In the genomic region with DNA sequence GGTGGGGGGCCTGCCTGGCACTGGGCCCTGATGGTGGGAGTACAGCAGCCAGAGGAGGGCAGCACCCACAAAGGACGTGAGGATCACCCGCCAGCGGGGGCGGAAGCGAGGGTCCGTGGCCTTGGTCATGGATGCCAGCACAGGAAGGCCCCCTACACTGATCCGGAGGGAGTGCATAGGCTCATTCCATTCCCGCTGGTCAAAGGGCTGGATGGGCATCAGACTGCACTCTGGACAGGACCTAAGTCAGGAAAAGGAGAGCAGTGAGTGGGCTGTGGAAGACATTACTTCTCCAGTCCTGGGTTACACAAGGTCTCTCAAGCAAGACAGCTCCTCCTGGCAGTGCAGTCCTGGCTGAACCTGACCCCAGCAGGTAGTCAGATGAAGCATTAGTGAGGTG, we compare ENCODE assay signal across 28 mouse cellular contexts. TPM values are rescaled to one million over a fixed set of nuclear protein-coding genes. Genes with fewer than 3 reads are reported as not detected.
DNase-seq lines count a peak whose midpoint lies in the region; ATAC-seq and TF ChIP-seq lines count a peak whose summit lies in the region.
"Had no signal": no experiment of that assay in that cellular context is flagged by ENCODE, and none has a peak within 500 bp of the region (broad histone marks: within the 10 kb centered on the region; RNA-seq: fewer than 3 reads in every experiment).

No protein-coding gene starts in this region.

- no peak overlapping the region for H3K27ac ChIP-seq in midbrain, postnatal 0 days (ENCODE audit: low read depth, low read length)
- no peak overlapping the region for H3K27ac ChIP-seq in midbrain, embryonic 15.5 days
- peak overlapping the region; percentile 58 for H3K27ac ChIP-seq in stomach, postnatal 0 days (replicated peaks)
- no peak overlapping the region for H3K27ac ChIP-seq in forebrain, embryonic 12.5 days
- no peak overlapping the region for H3K27ac ChIP-seq in forebrain, embryonic 10.5 days
- H3K27ac ChIP-seq: forebrain, embryonic 15.5 days; heart, embryonic 13.5 days; limb, embryonic 13.5 days; liver, embryonic 13.5 days; lung, embryonic 15.5 days; neural tube, embryonic 13.5 days had no signal

- no peaks in the 10 kb centered on the region for H3K9me3 ChIP-seq in midbrain, postnatal 0 days (ENCODE audit: low read length)
- H3K9me3 ChIP-seq in midbrain, embryonic 15.5 days: no peaks in the 10 kb centered on the region
- no peaks in the 10 kb centered on the region for H3K9me3 ChIP-seq in stomach, postnatal 0 days (ENCODE audit: control insufficient read depth, low read length)
- no peaks in the 10 kb centered on the region for H3K9me3 ChIP-seq in forebrain, embryonic 12.5 days
- H3K9me3 ChIP-seq in forebrain, embryonic 10.5 days: no peaks in the 10 kb centered on the region
- H3K9me3 ChIP-seq: forebrain, embryonic 15.5 days; heart, embryonic 13.5 days; limb, embryonic 13.5 days; liver, embryonic 13.5 days; lung, embryonic 15.5 days; neural tube, embryonic 13.5 days; stomach, embryonic 15.5 days had no signal

- TF ChIP-seq CTCF in midbrain, postnatal 0 days (IDR thresholded peaks at IDR 0.05): 0 out of 2 replicates have a peak, but pooled peaks have one; percentile 8
- no peak; the same call in 1 of the 2 replicates for TF ChIP-seq CTCF in stomach, postnatal 0 days (IDR thresholded peaks at IDR 0.05; ENCODE audit: low read depth)

- TF ChIP-seq EP300 in stomach, postnatal 0 days (optimal IDR thresholded peaks at IDR 0.05): no peak

- no peaks in the 10 kb centered on the region for H3K27me3 ChIP-seq in midbrain, postnatal 0 days (ENCODE audit: insufficient read depth, low read length)
- H3K27me3 ChIP-seq in midbrain, embryonic 15.5 days (replicated peaks): no peaks in the 10 kb centered on the region
- no peaks in the 10 kb centered on the region for H3K27me3 ChIP-seq in stomach, postnatal 0 days (ENCODE audit: control insufficient read depth, insufficient read depth, low read length)
- H3K27me3 ChIP-seq in forebrain, embryonic 12.5 days: no peaks in the 10 kb centered on the region
- H3K27me3 ChIP-seq in forebrain, embryonic 10.5 days (ENCODE audit: poor library complexity, severe bottlenecking): no peaks in the 10 kb centered on the region
- H3K27me3 ChIP-seq: forebrain, embryonic 15.5 days; heart, embryonic 13.5 days; limb, embryonic 13.5 days; liver, embryonic 13.5 days; lung, embryonic 15.5 days; neural tube, embryonic 13.5 days; stomach, embryonic 15.5 days had no signal

- no peak overlapping the region for H3K4me3 ChIP-seq in midbrain, postnatal 0 days (ENCODE audit: low read depth, low read length)
- H3K4me3 ChIP-seq in midbrain, embryonic 15.5 days: no peak overlapping the region
- no peak overlapping the region for H3K4me3 ChIP-seq in stomach, postnatal 0 days (ENCODE audit: low read depth, low read length)
- H3K4me3 ChIP-seq in forebrain, embryonic 12.5 days (replicated peaks): no peak overlapping the region
- H3K4me3 ChIP-seq in forebrain, embryonic 10.5 days: no peak overlapping the region
- H3K4me3 ChIP-seq: forebrain, embryonic 15.5 days; heart, embryonic 13.5 days; limb, embryonic 13.5 days; liver, embryonic 13.5 days; lung, embryonic 15.5 days; myocyte; neural tube, embryonic 13.5 days; stomach, embryonic 15.5 days had no signal

- peaks cover 52% of the 10 kb centered on the region for H3K36me3 ChIP-seq in midbrain, postnatal 0 days (ENCODE audit: insufficient read depth, low read length)
- H3K36me3 ChIP-seq in midbrain, embryonic 15.5 days (replicated peaks): peaks cover 7% of the 10 kb centered on the region
- peaks cover 25% of the 10 kb centered on the region for H3K36me3 ChIP-seq in stomach, postnatal 0 days (ENCODE audit: control insufficient read depth, insufficient read depth, low read length)
- peaks cover 76% of the 10 kb centered on the region for H3K36me3 ChIP-seq in forebrain, embryonic 12.5 days (replicated peaks)
- H3K36me3 ChIP-seq in forebrain, embryonic 10.5 days (replicated peaks): peaks cover 89% of the 10 kb centered on the region

- DNase-seq in midbrain, postnatal 0 days (ENCODE audit: low spot score): no peak
- peak; percentile 78 for DNase-seq in kidney, adult 9 months
- DNase-seq in kidney, postnatal 14 days: peak; percentile 65
- DNase-seq in stomach, postnatal 0 days (ENCODE audit: low spot score): no peak
- no peak for DNase-seq in forebrain, embryonic 10.5 days (ENCODE audit: extremely low spot score, low spot score)
- no peak for DNase-seq in gastrocnemius, postnatal 10 days
- DNase-seq: cerebellum, adult 11-12 months; cerebellum, postnatal 25 days; gastrocnemius, postnatal 14 days; heart, adult 18-20 months; heart, postnatal 14 days; liver, embryonic 13.5 days; lung, postnatal 4 days; midbrain, embryonic 14.5 days; retina, postnatal 1 day; right cerebral cortex, postnatal 25 days; thymus, adult 2 months had no signal

- 88% methylated on average over 8 of the region's 8 CpGs for WGBS in midbrain, postnatal 0 days
- WGBS in midbrain, embryonic 15.5 days: 90% methylated on average over 8 of the region's 8 CpGs
- 94% methylated on average over 8 of the region's 8 CpGs for WGBS in stomach, postnatal 0 days
- 88% methylated on average over 8 of the region's 8 CpGs for WGBS in forebrain, embryonic 12.5 days
- WGBS in forebrain, embryonic 10.5 days: 89% methylated on average over 8 of the region's 8 CpGs

- H3K4me2 ChIP-seq in midbrain, postnatal 0 days (ENCODE audit: low read depth, low read length, poor library complexity, severe bottlenecking): no peak overlapping the region
- H3K4me2 ChIP-seq in midbrain, embryonic 15.5 days: no peak overlapping the region
- no peak overlapping the region for H3K4me2 ChIP-seq in stomach, postnatal 0 days (replicated peaks; ENCODE audit: low read depth)
- H3K4me2 ChIP-seq in forebrain, embryonic 12.5 days: no peak overlapping the region
- H3K4me2 ChIP-seq: forebrain, embryonic 15.5 days; heart, embryonic 13.5 days; limb, embryonic 13.5 days; liver, embryonic 13.5 days; lung, embryonic 15.5 days; neural tube, embryonic 13.5 days; stomach, embryonic 15.5 days had no signal

- H3K9ac ChIP-seq in midbrain, postnatal 0 days (replicated peaks; ENCODE audit: low read length, poor library complexity, severe bottlenecking): no peak overlapping the region
- no peak overlapping the region for H3K9ac ChIP-seq in midbrain, embryonic 15.5 days
- no peak overlapping the region for H3K9ac ChIP-seq in stomach, postnatal 0 days (ENCODE audit: low read length)
- no peak overlapping the region for H3K9ac ChIP-seq in forebrain, embryonic 12.5 days
- H3K9ac ChIP-seq: forebrain, embryonic 15.5 days; heart, embryonic 13.5 days; liver, embryonic 13.5 days; lung, embryonic 15.5 days; neural tube, embryonic 13.5 days; stomach, embryonic 15.5 days had no signal

- ATAC-seq in midbrain, postnatal 0 days (ENCODE audit: low FRiP score): no peak
- no peak for ATAC-seq in midbrain, embryonic 15.5 days (replicated peaks)
- no peak for ATAC-seq in stomach, postnatal 0 days (ENCODE audit: low FRiP score, low TSS enrichment)
- ATAC-seq in forebrain, embryonic 12.5 days (ENCODE audit: low FRiP score): no peak
- ATAC-seq: CD4-positive, CD25-positive, alpha-beta regulatory T cell, adult 4 months; forebrain, embryonic 15.5 days had no signal

- no peaks in the 10 kb centered on the region for H3K4me1 ChIP-seq in midbrain, postnatal 0 days (ENCODE audit: insufficient read depth, low read length)
- peaks cover 5% of the 10 kb centered on the region; the same call in 1 of the 2 replicates for H3K4me1 ChIP-seq in midbrain, embryonic 15.5 days
- H3K4me1 ChIP-seq in stomach, postnatal 0 days (replicated peaks; ENCODE audit: control insufficient read depth, insufficient read depth): no peaks in the 10 kb centered on the region; the same call in 1 of the 2 replicates
- H3K4me1 ChIP-seq in forebrain, embryonic 12.5 days: no peaks in the 10 kb centered on the region
- H3K4me1 ChIP-seq in forebrain, embryonic 10.5 days: peaks cover 4% of the 10 kb centered on the region
- H3K4me1 ChIP-seq: limb, embryonic 13.5 days; lung, embryonic 15.5 days had no signal

RNA-seq across cellular contexts. Expression of a gene that starts 7.6 kb away (rescaled TPM):
- total RNA-seq in midbrain, postnatal 0 days (2014; rRNA removed): 51.5 and 55.3 TPM in 2 replicates
- polyA plus RNA-seq in midbrain, postnatal 0 days (2015; fragmentation: Nextera tagmentation; extraction: Ambion mirVana): 30.0 and 32.2 TPM in 2 replicates
- polyA plus RNA-seq in midbrain, embryonic 15.5 days (2015; fragmentation: Nextera tagmentation; extraction: Ambion mirVana): 30.6 and 35.1 TPM in 2 replicates
- 32.3 and 33.9 TPM in 2 replicates for polyA plus RNA-seq in stomach, postnatal 0 days (2015; fragmentation: Nextera tagmentation; extraction: Ambion mirVana)
- polyA plus RNA-seq in forebrain, embryonic 12.5 days (2016; fragmentation: Nextera tagmentation; extraction: Ambion mirVana): 25.4 and 27.0 TPM in 2 replicates
- polyA plus RNA-seq in forebrain, embryonic 10.5 days (2016; fragmentation: Nextera tagmentation; extraction: Ambion mirVana): 19.0 and 19.2 TPM in 2 replicates
- total RNA-seq in gastrocnemius, postnatal 10 days (2021): 10 to 100 TPM; 13.1 to 14.9 TPM

RNA-seq across cellular contexts. Expression of a gene that starts 9.4 kb away (rescaled TPM):
- 17.4 and 19.0 TPM in 2 replicates for total RNA-seq in midbrain, postnatal 0 days (2014; rRNA removed)
- polyA plus RNA-seq in midbrain, postnatal 0 days (2015; fragmentation: Nextera tagmentation; extraction: Ambion mirVana): 14.2 and 14.9 TPM in 2 replicates
- polyA plus RNA-seq in midbrain, embryonic 15.5 days (2015; fragmentation: Nextera tagmentation; extraction: Ambion mirVana): 5.1 and 6.7 TPM in 2 replicates
- polyA plus RNA-seq in stomach, postnatal 0 days (2015; fragmentation: Nextera tagmentation; extraction: Ambion mirVana): 142 and 144 TPM in 2 replicates
- 1.2 TPM in 2 replicates for polyA plus RNA-seq in forebrain, embryonic 12.5 days (2016; fragmentation: Nextera tagmentation; extraction: Ambion mirVana)
- 0.47 and 1.0 TPM in 2 replicates for polyA plus RNA-seq in forebrain, embryonic 10.5 days (2016; fragmentation: Nextera tagmentation; extraction: Ambion mirVana)
- total RNA-seq in gastrocnemius, postnatal 10 days (2021): 10 to 100 TPM; 10.7 to 18.2 TPM

RNA-seq across cellular contexts. Expression of a gene that starts 16.7 kb away (rescaled TPM):
- 7.8 and 8.7 TPM in 2 replicates for total RNA-seq in midbrain, postnatal 0 days (2014; rRNA removed)
- polyA plus RNA-seq in midbrain, postnatal 0 days (2015; fragmentation: Nextera tagmentation; extraction: Ambion mirVana): 5.2 and 5.5 TPM in 2 replicates
- 4.2 and 4.3 TPM in 2 replicates for polyA plus RNA-seq in midbrain, embryonic 15.5 days (2015; fragmentation: Nextera tagmentation; extraction: Ambion mirVana)
- polyA plus RNA-seq in stomach, postnatal 0 days (2015; fragmentation: Nextera tagmentation; extraction: Ambion mirVana): 9.0 and 11.0 TPM in 2 replicates
- 1.8 and 2.9 TPM in 2 replicates for polyA plus RNA-seq in forebrain, embryonic 12.5 days (2016; fragmentation: Nextera tagmentation; extraction: Ambion mirVana)
- 1.5 and 2.3 TPM in 2 replicates for polyA plus RNA-seq in forebrain, embryonic 10.5 days (2016; fragmentation: Nextera tagmentation; extraction: Ambion mirVana)
- total RNA-seq in gastrocnemius, postnatal 10 days (2021): 10 to 100 TPM; 31.8 to 37.4 TPM
- total RNA-seq: megakaryocyte-erythroid progenitor cell, adult 5-6 weeks had no signal
- polyA plus RNA-seq: CD4-positive, CD25-positive, alpha-beta regulatory T cell, adult 4 months had no signal

RNA-seq across cellular contexts. Expression of a gene that starts 55.7 kb away (rescaled TPM):
- 212 and 217 TPM in 2 replicates for total RNA-seq in midbrain, postnatal 0 days (2014; rRNA removed)
- 129 and 140 TPM in 2 replicates for polyA plus RNA-seq in midbrain, postnatal 0 days (2015; fragmentation: Nextera tagmentation; extraction: Ambion mirVana)
- 83.4 and 83.6 TPM in 2 replicates for polyA plus RNA-seq in midbrain, embryonic 15.5 days (2015; fragmentation: Nextera tagmentation; extraction: Ambion mirVana)
- polyA plus RNA-seq in stomach, postnatal 0 days (2015; fragmentation: Nextera tagmentation; extraction: Ambion mirVana): 72.7 and 77.2 TPM in 2 replicates
- 47.0 and 48.0 TPM in 2 replicates for polyA plus RNA-seq in forebrain, embryonic 12.5 days (2016; fragmentation: Nextera tagmentation; extraction: Ambion mirVana)
- 31.3 and 35.1 TPM in 2 replicates for polyA plus RNA-seq in forebrain, embryonic 10.5 days (2016; fragmentation: Nextera tagmentation; extraction: Ambion mirVana)
- total RNA-seq in gastrocnemius, postnatal 10 days (2021): 100 to 1,000 TPM; 151 to 185 TPM

Comparison
In these comparisons a context has a peak if more than half of its experiments do, and no peak if none do; other contexts are left out.
1. DNase-seq: peak in kidney, adult 9 months (single experiment) and kidney, postnatal 14 days (single experiment); none in midbrain, postnatal 0 days (single experiment), stomach, postnatal 0 days (single experiment), forebrain, embryonic 10.5 days (single experiment) and gastrocnemius, postnatal 10 days (single experiment).